Mouse (Mus musculus) stomach, postnatal 0 days (tissue): ENCODE measurements around the gene Gfod2. TPM values are rescaled to one million over a fixed set of nuclear protein-coding genes. Genes with fewer than 3 reads are reported as not detected.

Experiments used
- ATAC-seq: fragments of 200-750 bp; cut with Nextera tagmentation; 2 replicates; pipeline ENCODE4 v1.8.0; 2017; ENCODE audit not compliant: low FRiP score, low TSS enrichment
- DNase-seq: peaks from one replicate; pipeline ENCODE4 v3.0.0-alpha.2; 2016; ENCODE audit warnings: low spot score
- H3K27ac ChIP-seq: fragments of 300-500 bp; sonication (generic); replicated peaks from 2 replicates; pipeline ENCODE4 v1.5.1; 2014; ENCODE audit warnings: mild to moderate bottlenecking, control low read depth
- H3K27me3 ChIP-seq: fragments of 300-500 bp; sonication (generic); 2 replicates; pipeline ENCODE4 v1.6.1; 2014; ENCODE audit warnings: low read length; ENCODE audit not compliant: control insufficient read depth, insufficient read depth
- H3K36me3 ChIP-seq: fragments of 300-500 bp; sonication (generic); 2 replicates; pipeline ENCODE4 v1.6.1; 2014; ENCODE audit warnings: low read length, mixed read lengths; ENCODE audit not compliant: control insufficient read depth, insufficient read depth
- H3K4me1 ChIP-seq: fragments of 300-500 bp; sonication (generic); replicated peaks from 2 replicates; pipeline ENCODE4 v1.6.1; 2014; ENCODE audit warnings: antibody characterized with exemption; ENCODE audit not compliant: control insufficient read depth, insufficient read depth
- H3K4me2 ChIP-seq: fragments of 300-500 bp; sonication (generic); replicated peaks from 2 replicates; pipeline ENCODE4 v1.6.1; 2014; ENCODE audit warnings: low read depth, mild to moderate bottlenecking, control low read depth, moderate library complexity
- H3K4me3 ChIP-seq: fragments of 300-500 bp; sonication (generic); 2 replicates; pipeline ENCODE4 v1.5.1; 2014; ENCODE audit warnings: low read depth, low read length, control low read depth
- H3K9ac ChIP-seq: fragments of 300-500 bp; sonication (generic); 2 replicates; pipeline ENCODE4 v1.6.1; 2014; ENCODE audit warnings: mild to moderate bottlenecking, low read length, control low read depth, mixed read lengths
- H3K9me3 ChIP-seq: fragments of 300-500 bp; sonication (generic); 2 replicates; pipeline ENCODE4 v1.6.1; 2016; ENCODE audit warnings: low read length; ENCODE audit not compliant: control insufficient read depth
- CTCF ChIP-seq: IDR thresholded peaks from 2 replicates; pipeline ENCODE4 v1.5.1; 2016; ENCODE audit warnings: antibody characterized with exemption, low read depth, mild to moderate bottlenecking, moderate library complexity
- EP300 ChIP-seq: optimal IDR thresholded peaks from 2 replicates; pipeline ENCODE3; 2016; ENCODE audit warnings: antibody characterized with exemption
- whole genome bisulfite sequencing: fragments of 180-500 bp; shearing (Covaris S2); extraction: QIAGEN DNeasy Blood & Tissue Kit; methylation state at CpG from one replicate; pipeline ENCODE4 v1.1.7; 2014; 5-methylcytosine and 5-hydroxymethylcytosine counted together
- polyA plus RNA-seq: library from polyadenylated mRNA; unstranded; fragments of >200 nt; fragmentation: Nextera tagmentation; extraction: Ambion mirVana; gene quantifications from 2 replicates; pipeline ENCODE4 v1.2.1, GENCODE M21; 2015

The Gfod2 gene
- polyA plus RNA-seq, 1 experiment from 2014 or later = 14.5 TPM

- TF ChIP-seq EP300 (no peak), CTCF (peak; percentile 56)
- no peak for DNase-seq
- no peak for ATAC-seq
- H3K4me2 ChIP-seq = no peak overlapping the region
- no peak overlapping the region for H3K4me3 ChIP-seq
- no peaks in the 10 kb centered on the region for H3K4me1 ChIP-seq
- H3K27me3 ChIP-seq = no peaks in the 10 kb centered on the region
- H3K9me3 ChIP-seq = no peaks in the 10 kb centered on the region
- 59% methylated on average over 1 of the region's 1 CpGs for WGBS
- no peak overlapping the region for H3K27ac ChIP-seq
- no peak overlapping the region for H3K9ac ChIP-seq
- peaks cover 31% of the 10 kb centered on the region for H3K36me3 ChIP-seq
Measured at GRCm38 (mm10) chr8:105677891-105678290, 80.6 kb downstream of the Gfod2 start.

Other genes with a start within 250 kb of the Gfod2 start
- 2.5 and 2.8 TPM in 2 replicates for gene Hsd11b2, start 239.9 kb downstream of the Gfod2 start, polyA plus RNA-seq
- 96.2 and 101 TPM in 2 replicates for gene Atp6v0d1, start 192.6 kb downstream of the Gfod2 start, polyA plus RNA-seq
- 8.9 and 9.3 TPM in 2 replicates for gene Ripor1, start 153.4 kb downstream of the Gfod2 start, polyA plus RNA-seq
- gene Ctcf, start 122.1 kb downstream of the Gfod2 start, polyA plus RNA-seq = 43.3 and 56.6 TPM in 2 replicates
- gene Agrp, start 121.3 kb downstream of the Gfod2 start, polyA plus RNA-seq = 0.45 and 0.98 TPM in 2 replicates
- gene Carmil2, start 72.4 kb downstream of the Gfod2 start, polyA plus RNA-seq = 0.58 and 0.61 TPM in 2 replicates
- gene Acd, start 57.6 kb downstream of the Gfod2 start, polyA plus RNA-seq = 26.7 and 30.7 TPM in 2 replicates
- gene Pard6a, start 57.5 kb downstream of the Gfod2 start, polyA plus RNA-seq = 12.4 and 13.0 TPM in 2 replicates
- 0.08 and 0.13 TPM in 2 replicates for gene 4933405L10Rik, start 51.0 kb downstream of the Gfod2 start, polyA plus RNA-seq
- gene Enkd1, start 50.5 kb downstream of the Gfod2 start, polyA plus RNA-seq = 5.4 and 5.8 TPM in 2 replicates
- gene Ranbp10, start 68.7 kb upstream of the Gfod2 start, polyA plus RNA-seq = 7.1 TPM in 2 replicates
- gene Tsnaxip1, start 69.1 kb upstream of the Gfod2 start, polyA plus RNA-seq = not detected in 2 replicates
- gene Cenpt, start 94.6 kb upstream of the Gfod2 start, polyA plus RNA-seq = 14.2 and 15.1 TPM in 2 replicates
- gene Thap11, start 96.5 kb upstream of the Gfod2 start, polyA plus RNA-seq = 36.8 and 37.8 TPM in 2 replicates
- 83.5 and 103 TPM in 2 replicates for gene Nutf2, start 101.9 kb upstream of the Gfod2 start, polyA plus RNA-seq
- 13.7 and 14.8 TPM in 2 replicates for gene Edc4, start 122.2 kb upstream of the Gfod2 start, polyA plus RNA-seq
- 0.40 TPM in 1 of 2 replicates, not detected in the other for gene Nrn1l, start 134.9 kb upstream of the Gfod2 start, polyA plus RNA-seq
- gene Pskh1, start 141.8 kb upstream of the Gfod2 start, polyA plus RNA-seq = 13.4 and 14.8 TPM in 2 replicates
- 0.22 and 0.85 TPM in 2 replicates for gene Ctrl, start 175.2 kb upstream of the Gfod2 start, polyA plus RNA-seq
- 65.9 and 68.0 TPM in 2 replicates for gene Psmb10, start 179.8 kb upstream of the Gfod2 start, polyA plus RNA-seq
- gene Lcat, start 184.7 kb upstream of the Gfod2 start, polyA plus RNA-seq = 0.75 and 0.77 TPM in 2 replicates
- 12.8 and 14.1 TPM in 2 replicates for gene Slc12a4, start 207.4 kb upstream of the Gfod2 start, polyA plus RNA-seq
- gene Dpep3, start 220.8 kb upstream of the Gfod2 start, polyA plus RNA-seq = not detected in 2 replicates
- gene Dus2, start 232.7 kb upstream of the Gfod2 start, polyA plus RNA-seq = 8.1 and 8.3 TPM in 2 replicates
- gene Dpep2nb, start 247.3 kb upstream of the Gfod2 start, polyA plus RNA-seq = not detected in 2 replicates